Mouse (Mus musculus): ENCODE results near the gene Sfn. TPM values are rescaled to one million over a fixed set of nuclear protein-coding genes. Genes with fewer than 3 reads are reported as not detected.

Sfn gene
- polyA plus RNA-seq, 1 experiment from 2014 or later, result 18.6 TPM

DNA sequence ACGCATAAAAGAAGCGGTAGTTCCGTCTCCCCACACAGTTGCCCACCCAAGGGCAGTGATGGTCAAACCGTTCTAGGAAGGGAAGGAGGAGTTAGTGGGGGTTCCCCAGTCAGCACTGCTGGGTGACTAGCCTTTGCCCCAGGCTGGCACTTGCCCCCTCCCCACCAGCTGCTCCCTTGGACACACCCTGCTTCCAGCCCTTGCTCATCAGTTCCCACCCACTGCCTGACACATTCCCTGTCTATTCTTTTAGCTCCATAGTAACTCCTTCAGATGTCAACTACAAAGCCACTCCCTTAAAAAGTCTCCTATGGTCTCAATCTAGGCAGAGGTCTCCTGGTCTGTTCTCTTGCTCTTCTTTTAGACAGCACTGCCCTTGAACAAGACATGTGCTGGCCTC, 11.9 kb upstream of the Sfn start:
- peaks cover 8% of the 10 kb centered on the region for H3K36me3 ChIP-seq (ENCODE audit: control insufficient read depth, insufficient read depth, low read length)
- WGBS, result 83% methylated on average over 4 of the region's 4 CpGs
- no peak overlapping the region for H3K27ac ChIP-seq (ENCODE audit: low read depth, low read length)
- no peak overlapping the region for H3K9ac ChIP-seq (ENCODE audit: low read length)
- H3K27me3 ChIP-seq (ENCODE audit: control insufficient read depth, insufficient read depth, low read length), result no peaks in the 10 kb centered on the region
- no peaks in the 10 kb centered on the region for H3K9me3 ChIP-seq (ENCODE audit: control insufficient read depth, low read length)
- H3K4me3 ChIP-seq (ENCODE audit: low read depth, low read length), result no peak overlapping the region
- ATAC-seq (ENCODE audit: insufficient read depth, low FRiP score, low TSS enrichment), result no peak
- no peaks in the 10 kb centered on the region for H3K4me1 ChIP-seq (ENCODE audit: control insufficient read depth, insufficient read depth, low read length)
- H3K4me2 ChIP-seq (ENCODE audit: low read depth), result no peak overlapping the region
- no peak for DNase-seq (ENCODE audit: low spot score)

DNA sequence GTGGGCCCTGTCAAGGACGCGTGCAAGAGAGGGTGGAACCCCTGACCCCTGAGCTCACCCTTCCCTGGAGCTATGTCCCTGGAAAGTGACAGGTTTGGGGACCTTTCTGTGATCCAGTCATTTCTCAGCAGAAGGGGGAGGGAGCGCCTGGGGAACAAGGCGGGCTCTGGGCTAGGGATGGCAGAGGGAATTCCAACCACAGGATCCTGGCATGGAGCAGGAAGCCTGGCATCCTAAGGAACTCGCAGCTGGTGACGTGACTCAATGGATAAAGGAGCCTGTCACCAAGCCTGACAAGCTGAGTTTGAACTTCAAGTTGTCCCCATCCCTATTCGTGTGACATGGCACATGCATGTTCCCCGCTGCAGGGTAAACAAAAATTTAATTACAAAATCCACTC, 11.1 kb upstream of the Sfn start:
- ATAC-seq (ENCODE audit: insufficient read depth, low FRiP score, low TSS enrichment) (no peak), DNase-seq (ENCODE audit: low spot score) (no peak)
- 94% methylated on average over 8 of the region's 8 CpGs for WGBS
- no peaks in the 10 kb centered on the region for H3K4me1 ChIP-seq (ENCODE audit: control insufficient read depth, insufficient read depth, low read length)
- H3K4me2 ChIP-seq (ENCODE audit: low read depth), result no peak overlapping the region
- peaks cover 11% of the 10 kb centered on the region for H3K36me3 ChIP-seq (ENCODE audit: control insufficient read depth, insufficient read depth, low read length)
- H3K27me3 ChIP-seq (ENCODE audit: control insufficient read depth, insufficient read depth, low read length), result no peaks in the 10 kb centered on the region
- H3K9ac ChIP-seq (ENCODE audit: low read length), result no peak overlapping the region
- no peak overlapping the region for H3K27ac ChIP-seq (ENCODE audit: low read depth, low read length)
- no peak overlapping the region for H3K4me3 ChIP-seq (ENCODE audit: low read depth, low read length)
- H3K9me3 ChIP-seq (ENCODE audit: control insufficient read depth, low read length), result no peaks in the 10 kb centered on the region

DNA sequence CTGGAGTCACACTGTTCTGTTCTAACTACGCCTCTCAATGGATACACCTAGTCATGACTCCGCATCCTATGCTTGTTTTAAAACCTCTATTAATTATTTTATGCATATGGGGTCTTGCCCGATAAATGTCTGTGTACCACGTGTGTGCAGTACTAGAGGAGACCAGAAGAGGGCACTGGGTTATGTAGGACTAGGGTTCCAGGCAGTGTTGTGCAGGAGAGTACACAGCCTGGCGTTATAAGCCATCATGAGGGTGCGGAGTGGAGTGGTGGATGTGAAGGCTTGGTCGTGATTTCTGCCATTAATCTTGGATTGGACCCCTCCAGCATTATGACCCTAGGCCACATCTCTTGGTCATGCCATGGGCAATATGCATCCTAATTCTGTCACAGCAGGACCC, 10.4 kb upstream of the Sfn start:
- WGBS, result 93% methylated on average over 7 of the region's 7 CpGs
- peaks cover 11% of the 10 kb centered on the region for H3K36me3 ChIP-seq (ENCODE audit: control insufficient read depth, insufficient read depth, low read length)
- H3K27me3 ChIP-seq (ENCODE audit: control insufficient read depth, insufficient read depth, low read length), result no peaks in the 10 kb centered on the region
- H3K4me1 ChIP-seq (ENCODE audit: control insufficient read depth, insufficient read depth, low read length), result no peaks in the 10 kb centered on the region
- no peak overlapping the region for H3K9ac ChIP-seq (ENCODE audit: low read length)
- no peak overlapping the region for H3K27ac ChIP-seq (ENCODE audit: low read depth, low read length)
- no peak for ATAC-seq (ENCODE audit: insufficient read depth, low FRiP score, low TSS enrichment)
- H3K4me2 ChIP-seq (ENCODE audit: low read depth), result no peak overlapping the region
- H3K4me3 ChIP-seq (ENCODE audit: low read depth, low read length), result no peak overlapping the region
- H3K9me3 ChIP-seq (ENCODE audit: control insufficient read depth, low read length), result no peaks in the 10 kb centered on the region
- no peak for DNase-seq (ENCODE audit: low spot score)

DNA sequence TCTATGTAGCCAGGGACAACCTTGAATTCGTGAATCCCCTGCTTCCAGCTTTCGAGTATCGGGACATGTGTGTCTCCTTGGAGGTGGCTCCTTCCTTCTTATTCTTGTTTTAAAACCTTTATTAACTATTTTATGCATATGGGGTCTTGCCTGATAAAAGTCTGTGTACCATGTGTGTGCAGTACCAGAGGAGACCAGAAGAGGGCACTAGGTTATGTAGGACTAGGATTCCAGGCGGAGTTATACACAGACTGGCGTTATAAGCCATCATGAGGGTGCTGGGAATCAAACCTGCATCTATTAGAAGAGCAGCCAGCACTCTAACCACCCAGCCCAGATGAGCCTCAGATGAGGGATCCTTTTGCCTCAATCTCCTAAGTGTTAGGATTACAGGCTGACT, 9.8 kb upstream of the Sfn start:
- H3K9ac ChIP-seq (ENCODE audit: low read length), result no peak overlapping the region
- ATAC-seq (ENCODE audit: insufficient read depth, low FRiP score, low TSS enrichment), result no peak
- H3K4me2 ChIP-seq (ENCODE audit: low read depth), result no peak overlapping the region
- 96% methylated on average over 5 of the region's 5 CpGs for WGBS
- no peaks in the 10 kb centered on the region for H3K9me3 ChIP-seq (ENCODE audit: control insufficient read depth, low read length)
- H3K4me3 ChIP-seq (ENCODE audit: low read depth, low read length), result no peak overlapping the region
- no peaks in the 10 kb centered on the region for H3K4me1 ChIP-seq (ENCODE audit: control insufficient read depth, insufficient read depth, low read length)
- no peak for DNase-seq (ENCODE audit: low spot score)
- no peaks in the 10 kb centered on the region for H3K27me3 ChIP-seq (ENCODE audit: control insufficient read depth, insufficient read depth, low read length)
- no peak overlapping the region for H3K27ac ChIP-seq (ENCODE audit: low read depth, low read length)
- peaks cover 11% of the 10 kb centered on the region for H3K36me3 ChIP-seq (ENCODE audit: control insufficient read depth, insufficient read depth, low read length)

DNA sequence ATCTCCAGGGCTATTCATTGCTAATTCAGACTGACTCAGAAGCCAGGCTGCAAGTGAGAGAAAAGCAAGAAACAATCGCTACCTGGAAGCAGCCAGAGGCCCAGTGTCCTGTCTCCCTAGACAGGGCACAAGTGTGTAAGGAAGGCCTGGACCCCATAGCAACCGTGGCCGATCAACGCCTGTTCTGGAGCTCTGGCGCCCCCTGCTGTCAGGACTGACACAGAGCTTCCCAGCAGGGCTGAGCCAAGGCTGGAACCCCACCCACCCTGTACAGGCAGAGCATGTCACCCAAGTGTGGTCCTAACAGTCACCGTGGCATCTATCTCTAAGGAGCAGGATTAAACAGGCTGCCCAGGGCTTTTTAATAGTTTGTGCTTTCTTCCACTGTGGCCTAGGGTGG, 7.8 kb upstream of the Sfn start:
- Histone ChIP-seq H3K9me3 (ENCODE audit: control insufficient read depth, low read length) (no peaks in the 10 kb centered on the region), H3K27ac (ENCODE audit: low read depth, low read length) (no peak overlapping the region), H3K27me3 (ENCODE audit: control insufficient read depth, insufficient read depth, low read length) (no peaks in the 10 kb centered on the region), H3K9ac (ENCODE audit: low read length) (no peak overlapping the region), H3K4me1 (ENCODE audit: control insufficient read depth, insufficient read depth, low read length) (no peaks in the 10 kb centered on the region), H3K4me3 (ENCODE audit: low read depth, low read length) (no peak overlapping the region), H3K36me3 (ENCODE audit: control insufficient read depth, insufficient read depth, low read length) (peaks cover 11% of the 10 kb centered on the region), H3K4me2 (ENCODE audit: low read depth) (no peak overlapping the region)
- 18% methylated on average over 6 of the region's 6 CpGs for WGBS
- ATAC-seq (ENCODE audit: insufficient read depth, low FRiP score, low TSS enrichment) (no peak), DNase-seq (ENCODE audit: low spot score) (peak; percentile 83)

DNA sequence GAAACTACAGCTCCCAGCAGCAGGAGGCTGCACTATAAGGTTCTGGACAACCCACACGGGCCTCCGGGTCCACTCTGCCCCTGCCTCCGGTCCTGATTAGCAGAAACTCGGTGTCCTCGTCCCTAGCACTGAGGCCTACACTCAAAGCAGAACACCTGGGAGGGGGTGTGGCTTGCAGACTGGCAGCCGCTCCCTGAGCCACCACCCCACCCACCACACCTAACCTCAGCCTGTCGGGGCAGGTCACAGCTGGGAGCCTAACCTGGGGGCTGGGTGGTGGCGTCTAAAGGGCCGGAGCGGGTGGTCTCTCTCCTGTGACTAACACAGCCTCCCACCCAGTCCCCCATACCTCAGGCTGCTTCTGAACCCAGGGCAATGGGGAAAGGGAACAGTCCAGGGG, 5.3 kb upstream of the Sfn start:
- Histone ChIP-seq H3K27ac (ENCODE audit: low read depth, low read length) (no peak overlapping the region), H3K4me1 (ENCODE audit: control insufficient read depth, insufficient read depth, low read length) (no peaks in the 10 kb centered on the region), H3K4me2 (ENCODE audit: low read depth) (no peak overlapping the region), H3K27me3 (ENCODE audit: control insufficient read depth, insufficient read depth, low read length) (peaks cover 7% of the 10 kb centered on the region), H3K4me3 (ENCODE audit: low read depth, low read length) (no peak overlapping the region), H3K9ac (ENCODE audit: low read length) (no peak overlapping the region), H3K36me3 (ENCODE audit: control insufficient read depth, insufficient read depth, low read length) (peaks cover 5% of the 10 kb centered on the region), H3K9me3 (ENCODE audit: control insufficient read depth, low read length) (no peaks in the 10 kb centered on the region)
- 80% methylated on average over 10 of the region's 10 CpGs for WGBS
- no peak for ATAC-seq (ENCODE audit: insufficient read depth, low FRiP score, low TSS enrichment)
- DNase-seq (ENCODE audit: low spot score), result no peak

DNA sequence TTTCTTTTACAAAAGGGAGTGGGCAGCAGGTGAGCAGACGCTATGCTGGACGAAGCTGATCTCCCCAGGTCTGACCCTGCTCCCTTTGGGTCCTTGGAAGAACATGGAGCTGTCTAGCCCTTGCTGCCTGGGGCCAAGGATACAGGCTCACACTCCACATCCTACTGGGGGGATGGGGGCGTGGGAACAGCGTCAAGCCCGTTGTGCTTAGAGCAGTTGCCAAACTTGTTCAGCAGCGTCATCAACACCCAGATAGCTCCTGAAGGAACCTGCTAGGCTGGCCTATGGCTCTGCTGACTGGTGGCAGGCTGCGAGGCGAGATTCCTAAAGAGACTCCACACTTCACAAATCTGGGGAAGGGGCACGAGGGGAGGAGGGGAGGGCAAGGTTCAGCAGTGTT, 3.4 kb upstream of the Sfn start:
- H3K4me2 ChIP-seq (ENCODE audit: low read depth), result no peak overlapping the region
- peaks cover 2% of the 10 kb centered on the region; the same call in 1 of the 2 replicates for H3K36me3 ChIP-seq (ENCODE audit: control insufficient read depth, insufficient read depth, low read length)
- DNase-seq (ENCODE audit: low spot score) (no peak), ATAC-seq (ENCODE audit: insufficient read depth, low FRiP score, low TSS enrichment) (no peak)
- no peaks in the 10 kb centered on the region for H3K4me1 ChIP-seq (ENCODE audit: control insufficient read depth, insufficient read depth, low read length)
- H3K27ac ChIP-seq (ENCODE audit: low read depth, low read length), result no peak overlapping the region
- WGBS, result 62% methylated on average over 9 of the region's 9 CpGs
- H3K9ac ChIP-seq (ENCODE audit: low read length), result no peak overlapping the region
- no peak overlapping the region for H3K4me3 ChIP-seq (ENCODE audit: low read depth, low read length)
- peaks cover 19% of the 10 kb centered on the region for H3K27me3 ChIP-seq (ENCODE audit: control insufficient read depth, insufficient read depth, low read length)
- H3K9me3 ChIP-seq (ENCODE audit: control insufficient read depth, low read length), result no peaks in the 10 kb centered on the region

DNA sequence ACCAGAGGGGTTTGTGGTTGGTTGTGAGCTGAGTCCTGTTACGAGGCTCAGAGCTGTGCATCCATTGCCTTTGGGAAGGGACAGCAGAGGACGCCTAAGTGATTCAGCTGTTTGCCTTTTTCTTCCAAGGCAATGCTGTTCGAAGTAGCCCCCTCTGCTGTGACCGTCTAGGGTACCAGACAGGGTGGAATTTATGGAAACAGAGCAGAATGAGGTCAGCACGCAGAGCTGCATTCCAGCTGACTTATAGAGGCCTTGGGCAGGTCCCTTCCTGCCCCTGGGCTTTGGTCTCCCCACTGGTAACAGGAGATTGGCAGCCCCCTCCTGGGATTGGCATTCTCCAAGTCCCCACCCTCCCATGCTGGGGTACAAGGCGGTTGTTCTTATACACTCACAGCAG, 2.9 kb upstream of the Sfn start:
- Histone ChIP-seq H3K4me1 (ENCODE audit: control insufficient read depth, insufficient read depth, low read length) (no peaks in the 10 kb centered on the region), H3K36me3 (ENCODE audit: control insufficient read depth, insufficient read depth, low read length) (peaks cover 2% of the 10 kb centered on the region; the same call in 1 of the 2 replicates), H3K9ac (ENCODE audit: low read length) (no peak overlapping the region), H3K27me3 (ENCODE audit: control insufficient read depth, insufficient read depth, low read length) (peaks cover 23% of the 10 kb centered on the region), H3K4me2 (ENCODE audit: low read depth) (no peak overlapping the region), H3K9me3 (ENCODE audit: control insufficient read depth, low read length) (no peaks in the 10 kb centered on the region), H3K4me3 (ENCODE audit: low read depth, low read length) (no peak overlapping the region), H3K27ac (ENCODE audit: low read depth, low read length) (no peak overlapping the region)
- ATAC-seq (ENCODE audit: insufficient read depth, low FRiP score, low TSS enrichment) (no peak), DNase-seq (ENCODE audit: low spot score) (no peak)
- WGBS, result 58% methylated on average over 6 of the region's 6 CpGs

DNA sequence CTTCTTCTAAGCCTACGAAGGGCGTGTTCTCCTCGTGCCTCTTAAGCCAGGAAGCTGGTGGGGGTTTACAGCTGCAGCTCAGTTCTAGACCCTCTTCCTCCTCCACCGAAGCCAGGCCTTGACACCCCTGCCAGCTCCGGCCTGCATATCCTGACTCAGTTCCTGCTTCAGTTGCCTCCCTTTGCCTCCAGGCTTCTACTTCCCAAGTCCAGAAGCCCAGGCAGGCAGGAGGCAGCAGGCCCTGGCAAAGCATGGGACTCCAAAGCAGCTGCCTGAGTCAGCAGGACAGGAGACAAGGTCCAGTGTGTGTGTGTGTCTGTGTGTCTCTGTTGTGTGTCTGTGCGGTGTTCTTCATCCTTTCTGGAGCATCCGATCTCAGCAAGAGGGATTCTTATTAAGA, 2.2 kb upstream of the Sfn start:
- DNase-seq (ENCODE audit: low spot score) (no peak), ATAC-seq (ENCODE audit: insufficient read depth, low FRiP score, low TSS enrichment) (no peak)
- Histone ChIP-seq H3K27ac (ENCODE audit: low read depth, low read length) (no peak overlapping the region), H3K36me3 (ENCODE audit: control insufficient read depth, insufficient read depth, low read length) (peaks cover 2% of the 10 kb centered on the region; the same call in 1 of the 2 replicates), H3K4me1 (ENCODE audit: control insufficient read depth, insufficient read depth, low read length) (no peaks in the 10 kb centered on the region), H3K27me3 (ENCODE audit: control insufficient read depth, insufficient read depth, low read length) (peaks cover 28% of the 10 kb centered on the region), H3K4me3 (ENCODE audit: low read depth, low read length) (no peak overlapping the region), H3K9ac (ENCODE audit: low read length) (no peak overlapping the region), H3K9me3 (ENCODE audit: control insufficient read depth, low read length) (no peaks in the 10 kb centered on the region), H3K4me2 (ENCODE audit: low read depth) (no peak overlapping the region)
- 88% methylated on average over 7 of the region's 7 CpGs for WGBS

All from neural tube, embryonic 11.5 days (tissue).